Mouse (Mus musculus) mesoderm, embryonic 11.5 days (tissue): ENCODE measurements around the gene Ptprg.

Experiments
- DNase-seq: peaks from one replicate; pipeline ENCODE4 v3.0.0-alpha.2; 2012; ENCODE audit warnings: low read depth, low spot score

Ptprg gene

DNA sequence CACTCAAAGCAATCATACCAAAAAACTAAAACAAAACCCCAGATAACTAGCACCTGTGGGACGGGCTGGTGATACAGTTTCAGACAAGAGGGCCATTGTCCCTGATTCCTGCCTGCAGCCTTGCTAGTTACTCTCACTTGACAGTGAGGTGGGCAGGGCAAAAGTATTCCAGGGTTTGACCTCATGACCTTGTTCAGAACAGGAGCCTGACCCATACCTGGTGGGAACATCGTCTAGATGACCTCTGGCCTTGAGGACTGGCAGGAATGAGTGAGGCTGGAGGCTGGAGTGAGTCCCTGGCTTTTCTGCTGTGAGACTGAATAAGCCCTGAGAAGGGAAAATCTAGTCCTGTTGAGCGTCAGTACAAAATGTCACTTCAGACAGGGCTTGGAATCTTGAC, 11.1 kb downstream of the Ptprg start:
- DNase-seq, result no peak

- no peak for DNase-seq
Observed at GRCm38 (mm10) chr14:11565283-11565682, 12.0 kb downstream of the Ptprg start.

DNA sequence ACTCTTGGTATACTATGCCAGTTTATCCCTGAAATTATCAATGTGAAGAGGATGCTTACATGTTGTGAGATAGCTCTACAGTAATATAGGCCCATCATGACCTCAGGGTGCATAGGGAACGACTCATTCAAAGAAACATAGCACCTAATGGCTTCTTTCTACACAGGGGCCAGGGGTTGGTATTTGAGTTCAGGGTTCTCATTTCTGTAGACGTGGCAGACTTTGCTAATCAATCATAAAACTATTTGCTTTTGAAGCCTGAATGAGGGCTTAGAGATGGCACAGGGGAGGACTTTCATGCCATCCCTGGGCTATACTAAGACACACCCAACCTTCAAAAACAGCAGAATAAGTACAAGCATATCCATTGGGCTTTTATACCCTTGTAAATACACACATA, 16.4 kb downstream of the Ptprg start:
- no peak for DNase-seq

GRCm38 (mm10) chr14:11571766-11572394, 18.5 kb downstream of the Ptprg start:
- no peak for DNase-seq

DNA sequence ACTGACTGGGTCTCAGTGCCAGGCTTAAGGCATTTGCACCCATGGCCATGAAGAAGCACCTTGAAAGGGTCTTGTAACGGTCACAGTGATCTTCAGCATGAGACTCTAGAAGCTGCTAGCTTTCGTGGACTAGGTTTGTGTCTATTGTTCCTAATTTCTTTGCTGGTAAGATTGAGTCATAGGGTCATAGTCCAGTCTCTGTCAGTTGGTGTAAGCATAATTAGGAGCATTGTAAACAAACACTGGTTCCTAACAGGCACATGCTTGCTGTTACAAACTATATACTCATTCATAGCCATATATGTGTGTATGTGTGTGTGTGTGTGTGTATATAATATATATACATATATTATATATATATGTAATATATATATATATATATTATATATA, 19.1 kb downstream of the Ptprg start:
- no peak for DNase-seq

DNA sequence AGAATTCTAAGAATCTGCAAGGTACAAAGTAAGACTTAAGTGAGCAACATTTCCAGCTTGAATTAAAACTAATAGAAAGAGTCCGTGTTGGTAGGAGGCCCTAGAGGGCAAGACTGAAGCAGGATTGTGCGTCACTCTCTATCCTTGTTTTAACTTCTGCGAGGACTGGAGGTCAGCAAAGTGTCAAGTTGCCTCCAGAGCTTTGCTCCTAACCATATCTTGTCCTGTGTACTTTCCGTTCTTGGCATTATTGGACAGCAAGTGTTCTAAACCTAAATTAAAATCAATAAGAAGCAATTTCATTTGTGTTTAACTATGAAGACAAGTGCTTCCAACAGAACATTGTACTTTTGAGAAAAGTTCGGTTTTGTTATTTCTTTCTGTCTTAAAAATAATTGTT, 20.4 kb downstream of the Ptprg start:
- no peak for DNase-seq

DNA sequence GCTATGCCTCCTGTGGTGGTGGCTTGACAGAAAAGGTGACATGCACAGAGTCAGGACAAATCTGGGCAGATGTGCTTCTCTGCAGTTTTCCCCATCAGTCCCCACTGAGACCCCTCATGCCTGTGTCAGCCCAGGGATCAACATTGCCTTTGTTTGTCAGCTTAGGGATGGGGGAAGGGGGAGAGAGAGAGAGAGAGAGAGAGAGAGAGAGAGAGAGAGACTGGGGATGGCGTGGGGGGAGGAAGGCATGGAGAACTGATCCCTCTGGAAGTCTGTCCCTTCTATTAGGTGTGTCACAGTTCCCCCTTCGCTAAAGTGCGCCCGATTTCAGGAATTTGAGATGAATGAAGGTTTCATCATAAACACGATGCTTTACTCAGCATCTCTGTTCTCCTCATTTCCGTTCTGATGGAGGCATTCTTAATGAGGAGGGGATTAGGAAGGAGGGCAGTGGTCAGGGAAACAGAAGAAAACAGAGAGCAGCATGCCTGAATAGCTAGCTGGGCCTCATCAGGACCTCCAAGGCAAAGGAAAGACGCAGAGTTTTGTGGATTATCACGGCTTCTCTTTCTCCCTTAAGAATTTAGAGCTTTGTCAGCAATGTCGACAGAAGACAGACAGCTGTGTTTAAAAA, 24.1 kb downstream of the Ptprg start:
- DNase-seq, result no peak

- no peak for DNase-seq
Observed at GRCm38 (mm10) chr14:11577910-11578309, 24.6 kb downstream of the Ptprg start.

DNA sequence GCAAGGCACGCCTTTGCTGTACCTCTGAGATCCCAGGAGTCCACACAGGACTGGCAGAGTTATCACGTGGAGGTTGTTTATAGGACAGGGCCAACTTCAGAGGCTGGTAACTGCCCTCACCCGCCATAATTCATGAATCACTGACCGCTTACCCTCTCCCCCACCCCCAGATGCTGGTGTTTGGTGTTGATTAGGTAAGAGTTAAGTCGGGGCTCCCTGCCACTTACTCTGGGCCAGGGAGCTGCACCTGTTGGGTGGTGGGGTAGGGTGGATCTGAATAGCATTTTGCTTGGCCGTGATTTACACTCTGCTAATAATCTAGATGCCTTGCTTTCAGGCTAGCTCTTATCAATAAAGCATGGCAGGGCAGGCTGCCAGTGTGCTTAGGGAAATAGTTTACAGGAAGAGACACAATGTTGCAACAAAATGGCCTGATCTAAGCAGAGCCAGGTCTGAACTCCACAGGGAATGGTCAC, 25.2 kb downstream of the Ptprg start:
- DNase-seq, result no peak

GRCm38 (mm10) chr14:11579950-11580349, 26.6 kb downstream of the Ptprg start:
- DNase-seq, result no peak

GRCm38 (mm10) chr14:11584263-11584662, 30.9 kb downstream of the Ptprg start:
- no peak for DNase-seq

DNA sequence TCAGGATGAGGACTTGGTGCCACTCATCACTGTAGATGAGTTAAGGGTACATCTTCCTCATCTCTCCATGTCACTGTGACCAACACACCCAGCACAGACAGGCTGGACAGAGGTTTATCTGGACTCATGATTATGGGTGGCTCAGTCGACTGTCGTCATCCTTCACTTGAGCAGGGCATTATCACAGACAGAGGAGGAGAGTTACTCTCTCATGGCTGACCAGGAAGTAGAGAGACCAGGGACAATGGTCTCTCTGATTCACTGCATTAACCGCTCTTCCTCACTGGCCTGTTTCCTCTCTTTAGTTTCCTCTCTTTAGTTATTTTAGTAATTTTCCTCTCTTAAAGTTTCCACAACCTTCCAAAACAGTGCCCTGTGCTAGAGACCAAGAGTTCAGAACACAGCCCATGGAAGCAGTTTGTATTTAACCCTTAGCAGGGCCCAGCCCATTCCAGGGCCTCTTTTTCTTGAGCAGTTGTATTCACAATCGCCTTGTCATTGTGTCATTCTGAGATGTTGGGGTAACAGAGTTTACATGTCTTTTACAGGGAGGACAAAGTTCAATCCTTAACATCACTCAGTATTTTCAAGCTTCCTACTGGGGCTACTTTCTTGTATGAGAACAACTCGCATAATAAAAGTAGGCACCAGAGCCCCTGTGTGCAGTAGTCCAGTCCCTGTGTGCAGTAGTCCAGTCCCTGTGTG, 31.7 kb downstream of the Ptprg start:
- DNase-seq, result no peak

DNA sequence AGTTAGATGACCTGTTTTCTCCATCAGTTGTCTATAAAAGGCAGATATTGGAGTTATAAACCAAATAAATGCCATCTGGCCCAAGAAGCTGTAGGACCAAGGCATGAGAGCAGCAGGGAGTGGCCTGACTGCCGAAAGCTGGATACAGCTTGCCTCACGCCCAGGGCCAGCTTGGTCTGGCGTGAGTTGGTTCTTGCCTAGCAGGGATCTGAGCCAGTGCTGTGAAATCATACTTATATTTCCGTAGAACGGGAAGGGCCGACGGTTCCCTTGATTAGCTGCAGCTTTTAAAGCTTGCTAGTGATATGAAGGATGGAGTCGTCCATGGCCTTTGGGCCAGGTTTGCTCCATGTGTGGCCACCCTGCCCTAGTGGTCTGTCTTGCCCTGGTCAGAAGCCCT, 37.1 kb downstream of the Ptprg start:
- no peak for DNase-seq

DNA sequence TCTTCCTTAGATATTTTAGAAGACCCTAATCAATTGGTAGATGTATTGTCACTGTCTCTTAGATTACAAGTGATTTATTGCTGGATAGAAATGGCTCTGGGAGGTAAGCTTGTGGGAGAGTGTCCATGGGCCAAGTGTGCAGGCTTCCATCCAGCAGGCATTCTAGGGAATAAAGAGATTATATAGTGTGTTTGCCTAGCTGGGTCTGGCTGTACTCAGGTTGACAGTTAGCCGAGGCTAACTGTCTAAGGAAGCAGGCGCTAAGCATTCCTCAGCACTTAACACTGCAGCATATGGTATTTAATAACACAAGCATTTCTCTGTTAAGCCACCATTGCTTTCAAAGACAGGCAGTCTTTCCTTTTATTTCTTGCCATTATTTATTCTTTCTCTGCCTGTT, 39.3 kb downstream of the Ptprg start:
- DNase-seq, result no peak

DNA sequence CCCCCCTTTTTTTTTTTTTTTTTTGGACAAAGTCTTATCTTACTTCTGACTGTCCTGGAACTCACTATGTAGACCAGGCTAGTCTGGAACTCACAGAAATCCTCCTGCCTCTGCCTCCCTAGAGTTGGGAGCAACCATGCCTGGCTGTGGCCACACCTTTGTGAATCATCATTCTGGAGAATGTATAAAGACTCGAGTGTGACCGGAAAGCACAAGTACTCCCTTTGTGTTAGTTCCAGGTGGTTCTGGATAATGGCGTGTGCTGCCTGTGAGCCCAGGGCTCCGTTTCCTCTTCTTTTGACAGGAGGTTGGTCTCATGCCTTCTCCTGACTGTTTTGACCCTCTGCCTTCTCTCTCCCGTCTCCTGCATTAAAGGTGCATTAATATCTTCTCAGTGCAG, 41.0 kb downstream of the Ptprg start:
- DNase-seq, result no peak

- no peak for DNase-seq
Observed at GRCm38 (mm10) chr14:11604133-11604865, 51.0 kb downstream of the Ptprg start.

GRCm38 (mm10) chr14:11608366-11608765, 55.0 kb downstream of the Ptprg start:
- DNase-seq, result no peak

GRCm38 (mm10) chr14:11609857-11610582, 56.7 kb downstream of the Ptprg start:
- DNase-seq, result no peak

GRCm38 (mm10) chr14:11612426-11612825, 59.1 kb downstream of the Ptprg start:
- DNase-seq, result no peak

GRCm38 (mm10) chr14:11613146-11613545, 59.8 kb downstream of the Ptprg start:
- no peak for DNase-seq

DNA sequence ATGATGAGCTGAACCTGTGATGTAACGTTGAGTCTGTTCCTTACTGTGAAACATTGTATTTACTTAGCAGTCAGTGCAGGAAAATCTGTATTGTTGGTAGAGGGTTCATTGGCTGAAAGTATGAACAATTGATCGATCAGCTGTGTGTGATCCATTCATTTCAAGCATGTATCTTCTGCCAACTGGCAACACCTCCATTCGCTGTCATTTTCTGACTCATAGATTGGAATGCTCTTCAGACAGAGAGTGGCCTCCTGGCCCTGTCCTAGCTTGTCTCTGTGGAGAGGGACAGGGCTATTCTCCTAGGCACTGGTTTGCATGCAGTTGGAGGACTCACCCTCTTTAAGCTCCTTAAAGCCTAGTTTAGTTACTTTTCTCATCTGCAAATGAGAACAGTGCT, 62.4 kb downstream of the Ptprg start:
- no peak for DNase-seq

GRCm38 (mm10) chr14:11617362-11617761, 64.0 kb downstream of the Ptprg start:
- peak; percentile 17 for DNase-seq
